Mouse (Mus musculus): ENCODE results near the gene Bnc2. TPM values are rescaled to one million over a fixed set of nuclear protein-coding genes. Genes with fewer than 3 reads are reported as not detected.
A peak's percentile ranks its signal among the peaks of the same experiment; 100 is the strongest.

Bnc2 gene
- polyA plus RNA-seq, 1 experiment from 2014 or later: 7.7 TPM

- H3K4me3 ChIP-seq: no peak overlapping the region
- H3K27me3 ChIP-seq (ENCODE audit: insufficient read depth, poor library complexity, severe bottlenecking): peaks cover 22% of the 10 kb centered on the region
- no peaks in the 10 kb centered on the region for H3K9me3 ChIP-seq
- H3K4me1 ChIP-seq: no peaks in the 10 kb centered on the region
- DNase-seq (ENCODE audit: low spot score): no peak
- H3K36me3 ChIP-seq: no peaks in the 10 kb centered on the region
- WGBS: 84% methylated on average over 5 of the region's 5 CpGs
- H3K27ac ChIP-seq: no peak overlapping the region
These were observed 6.8 kb downstream of the Bnc2 start for GRCm38 (mm10) chr4:84668226-84668625.

DNA sequence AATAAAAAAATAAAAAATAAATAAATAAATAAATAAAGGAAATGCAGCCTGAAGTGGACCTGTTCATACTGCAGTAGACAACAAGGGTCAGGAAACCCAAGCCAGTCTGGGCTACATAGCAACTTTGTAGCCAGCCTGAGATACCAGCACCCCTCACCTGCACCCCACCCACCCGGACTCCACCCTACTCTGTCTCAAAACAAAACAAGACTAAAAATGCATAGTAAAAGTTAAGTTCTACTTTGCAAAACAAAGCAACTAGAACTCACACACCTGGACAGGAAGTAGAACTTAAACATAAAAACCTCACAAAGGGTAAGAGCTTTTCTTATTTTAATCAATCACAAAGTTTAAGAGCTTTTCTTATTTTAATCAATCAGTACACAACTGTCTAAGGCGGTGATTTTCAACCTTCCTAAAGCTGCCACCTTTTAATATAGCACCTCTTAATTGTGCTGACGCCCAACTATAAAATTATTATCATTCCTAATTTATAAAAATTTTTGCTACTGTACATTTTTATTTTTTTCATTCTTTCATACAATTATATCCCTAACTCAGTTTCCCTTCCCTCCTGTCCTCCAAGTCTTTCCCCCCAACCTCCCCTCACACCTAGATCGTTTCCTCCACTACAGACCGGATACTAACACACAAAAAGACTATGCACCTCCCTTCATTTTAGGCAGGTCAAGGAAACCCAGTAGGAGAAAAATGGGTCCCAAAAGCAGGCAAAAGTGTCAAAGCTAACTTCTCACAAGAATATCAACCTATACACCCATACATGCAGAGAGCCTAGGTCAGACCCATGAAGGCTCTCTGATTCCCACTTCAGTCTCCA is 12.6 kb downstream of the Bnc2 start:
- WGBS: 80% methylated on average over 5 of the region's 5 CpGs
- H3K4me3 ChIP-seq: no peak overlapping the region
- no peak for DNase-seq (ENCODE audit: low spot score)

DNA sequence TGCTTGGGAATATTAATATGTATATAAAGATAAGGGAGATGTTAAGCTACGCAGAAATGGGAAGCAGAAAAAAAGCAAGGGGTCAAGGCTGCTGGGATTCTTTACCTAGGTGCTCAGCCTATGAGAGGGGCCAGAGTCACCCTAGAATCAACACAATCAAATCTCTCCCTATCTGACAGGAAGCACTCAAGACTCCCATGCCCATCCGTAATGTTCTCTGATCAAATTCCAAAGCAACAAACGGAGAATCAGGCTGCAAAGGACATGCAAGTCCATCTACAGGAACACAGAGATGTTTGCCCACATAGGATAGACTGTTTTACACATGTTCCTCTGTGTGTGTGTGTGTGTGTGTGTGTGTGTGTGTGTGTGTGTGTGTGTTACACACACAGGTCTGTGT is 13.7 kb downstream of the Bnc2 start:
- 59% methylated on average over 3 of the region's 3 CpGs for WGBS
- H3K36me3 ChIP-seq: no peaks in the 10 kb centered on the region

More for the DNA sequence above, 12.6 kb downstream of the Bnc2 start:
- Histone ChIP-seq H3K4me1 (no peaks in the 10 kb centered on the region), H3K9me3 (no peaks in the 10 kb centered on the region), H3K27ac (no peak overlapping the region), H3K27me3 (ENCODE audit: insufficient read depth, poor library complexity, severe bottlenecking) (no peaks in the 10 kb centered on the region), H3K36me3 (no peaks in the 10 kb centered on the region)

GRCm38 (mm10) chr4:84651786-84652185 is 23.3 kb downstream of the Bnc2 start:
- 58% methylated on average over 8 of the region's 8 CpGs for WGBS
- Histone ChIP-seq H3K27me3 (ENCODE audit: insufficient read depth, poor library complexity, severe bottlenecking) (no peaks in the 10 kb centered on the region), H3K9me3 (no peaks in the 10 kb centered on the region), H3K4me1 (no peaks in the 10 kb centered on the region), H3K36me3 (no peaks in the 10 kb centered on the region), H3K27ac (no peak overlapping the region), H3K4me3 (no peak overlapping the region)
- no peak for DNase-seq (ENCODE audit: low spot score)

More for the DNA sequence above, 13.7 kb downstream of the Bnc2 start:
- H3K4me3 ChIP-seq: no peak overlapping the region
- no peaks in the 10 kb centered on the region for H3K4me1 ChIP-seq
- H3K9me3 ChIP-seq: no peaks in the 10 kb centered on the region
- DNase-seq (ENCODE audit: low spot score): no peak
- no peaks in the 10 kb centered on the region for H3K27me3 ChIP-seq (ENCODE audit: insufficient read depth, poor library complexity, severe bottlenecking)
- no peak overlapping the region for H3K27ac ChIP-seq

GRCm38 (mm10) chr4:84646576-84646975 is 28.5 kb downstream of the Bnc2 start:
- no peak overlapping the region for H3K4me3 ChIP-seq
- H3K27me3 ChIP-seq (ENCODE audit: insufficient read depth, poor library complexity, severe bottlenecking): no peaks in the 10 kb centered on the region
- no peaks in the 10 kb centered on the region for H3K4me1 ChIP-seq
- DNase-seq (ENCODE audit: low spot score): no peak
- no peaks in the 10 kb centered on the region for H3K9me3 ChIP-seq
- H3K27ac ChIP-seq: no peak overlapping the region
- no peaks in the 10 kb centered on the region for H3K36me3 ChIP-seq

DNA sequence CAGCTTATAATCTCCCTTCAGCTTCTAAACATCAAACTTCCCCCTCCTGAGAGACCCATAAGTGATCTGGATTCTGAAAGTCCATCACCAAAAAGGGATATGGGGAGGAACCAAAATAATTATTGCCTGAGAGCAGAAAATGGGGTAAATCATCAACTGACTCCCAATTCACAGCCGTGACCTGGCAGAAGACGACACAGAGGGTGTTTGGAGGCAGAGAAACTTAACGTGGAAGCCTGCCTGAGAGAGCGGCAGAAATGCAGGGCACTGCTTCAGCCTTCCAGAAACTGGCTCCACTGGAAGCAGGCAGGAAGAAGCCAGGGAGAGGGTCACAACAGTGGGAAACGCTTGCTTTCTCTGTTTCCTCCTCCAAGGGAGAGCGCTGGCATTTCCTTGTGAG is 35.9 kb downstream of the Bnc2 start:
- no peaks in the 10 kb centered on the region for H3K9me3 ChIP-seq
- H3K36me3 ChIP-seq: no peaks in the 10 kb centered on the region
- DNase-seq (ENCODE audit: low spot score): no peak
- H3K27ac ChIP-seq: no peak overlapping the region
- peaks cover 18% of the 10 kb centered on the region; the same call in 1 of the 2 replicates for H3K4me1 ChIP-seq
- no peak overlapping the region for H3K4me3 ChIP-seq
- WGBS: 59% methylated on average over 6 of the region's 6 CpGs
- no peaks in the 10 kb centered on the region for H3K27me3 ChIP-seq (ENCODE audit: insufficient read depth, poor library complexity, severe bottlenecking)

DNA sequence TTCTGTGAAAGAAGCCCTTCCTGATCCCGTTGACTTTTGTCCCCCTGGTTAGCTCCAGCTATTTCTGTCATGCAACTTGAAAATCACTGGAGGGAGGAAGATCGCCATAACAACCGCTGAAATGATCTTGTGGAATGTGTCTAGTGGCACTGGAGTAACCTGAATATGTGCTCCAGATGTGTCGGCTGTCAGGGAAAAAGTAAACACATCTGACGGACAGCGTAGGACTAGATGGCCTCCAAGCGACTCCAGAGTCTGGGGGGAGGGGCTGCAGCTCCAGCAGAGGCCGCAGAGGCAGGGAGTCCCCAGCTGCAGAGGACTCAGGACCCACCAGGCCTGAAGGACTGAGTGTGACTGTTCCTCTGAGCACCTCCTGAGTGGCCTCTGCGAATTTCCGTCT is 37.4 kb downstream of the Bnc2 start:
- Histone ChIP-seq H3K4me1 (peaks cover 23% of the 10 kb centered on the region; the same call in 1 of the 2 replicates), H3K36me3 (no peaks in the 10 kb centered on the region), H3K27me3 (ENCODE audit: insufficient read depth, poor library complexity, severe bottlenecking) (no peaks in the 10 kb centered on the region), H3K4me3 (peak overlapping the region; percentile 51), H3K27ac (peak overlapping the region; percentile 67), H3K9me3 (no peaks in the 10 kb centered on the region)
- DNase-seq (ENCODE audit: low spot score): no peak
- 1% methylated on average over 10 of the region's 10 CpGs for WGBS

GRCm38 (mm10) chr4:84634751-84635150 is 40.3 kb downstream of the Bnc2 start:
- no peaks in the 10 kb centered on the region for H3K27me3 ChIP-seq (ENCODE audit: insufficient read depth, poor library complexity, severe bottlenecking)
- H3K4me1 ChIP-seq: peaks cover 23% of the 10 kb centered on the region; the same call in 1 of the 2 replicates
- no peaks in the 10 kb centered on the region for H3K9me3 ChIP-seq
- H3K27ac ChIP-seq: no peak overlapping the region
- no peak overlapping the region for H3K4me3 ChIP-seq
- 32% methylated on average over 4 of the region's 4 CpGs for WGBS
- DNase-seq (ENCODE audit: low spot score): no peak
- no peaks in the 10 kb centered on the region for H3K36me3 ChIP-seq

DNA sequence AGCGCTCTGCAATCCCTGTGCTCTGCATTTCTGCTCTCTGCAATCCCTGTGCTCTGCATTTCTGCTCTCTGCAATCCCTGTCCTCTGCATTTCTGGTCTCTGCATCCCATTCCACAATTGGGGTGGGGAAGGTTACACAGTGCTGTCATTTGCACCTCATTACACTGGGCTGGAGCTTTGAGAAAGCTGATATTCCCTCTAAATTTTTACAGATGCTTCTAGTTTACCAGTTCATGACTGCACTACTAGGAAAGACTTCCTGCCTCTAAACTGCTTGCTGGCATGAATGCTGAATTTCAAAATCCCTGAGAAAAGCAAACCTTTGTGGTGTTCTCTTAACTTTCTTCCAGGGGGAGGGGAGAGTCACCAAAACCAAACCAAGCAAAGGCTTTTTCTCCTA is 41.1 kb downstream of the Bnc2 start:
- H3K36me3 ChIP-seq: no peaks in the 10 kb centered on the region
- 83% methylated on average over 1 of the region's 1 CpGs for WGBS

DNA sequence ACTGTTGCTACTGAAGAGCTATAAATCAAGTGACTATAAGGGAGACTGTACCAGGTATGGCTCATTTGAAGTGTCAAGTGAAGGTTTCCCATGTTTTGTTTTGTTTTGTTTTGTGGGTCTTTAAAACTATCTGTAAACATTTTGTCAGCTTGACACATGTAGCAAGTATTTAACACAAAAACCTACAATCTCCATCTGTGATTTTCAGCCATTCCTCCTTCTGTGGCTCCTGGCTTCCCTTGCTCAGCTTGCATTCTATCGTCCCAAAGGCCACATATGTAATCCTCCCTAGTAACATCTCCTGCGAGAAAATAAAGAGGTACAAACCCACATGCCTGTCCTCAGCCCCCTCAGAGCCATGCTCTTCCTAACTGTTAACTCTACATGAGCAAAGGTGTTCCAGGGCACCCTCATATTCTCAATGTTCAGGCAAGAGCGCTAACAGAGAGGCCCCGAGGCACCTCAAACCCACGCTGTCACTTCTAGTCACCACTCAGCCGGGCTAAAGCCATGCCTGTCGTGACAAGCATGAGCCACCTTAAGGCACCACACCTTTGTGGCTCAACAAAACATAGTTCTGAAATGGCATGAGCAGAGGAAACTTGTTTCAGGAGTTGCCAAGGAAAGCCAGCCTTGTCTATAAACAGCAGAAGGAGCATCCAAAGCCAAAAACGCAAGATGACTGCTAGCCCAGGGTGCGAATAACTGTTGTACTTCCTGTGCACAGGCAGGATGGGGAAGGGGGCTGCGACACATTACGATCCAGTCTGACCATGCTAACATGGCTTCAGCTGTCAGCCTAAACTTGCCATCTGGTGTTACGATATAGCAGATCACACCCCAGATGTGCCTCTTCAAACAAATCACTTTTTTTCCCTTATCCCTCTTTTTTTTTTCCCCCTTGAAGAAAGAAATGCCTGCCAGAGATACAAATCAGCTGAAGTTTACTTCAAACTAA is 42.0 kb downstream of the Bnc2 start:
- Histone ChIP-seq H3K27me3 (ENCODE audit: insufficient read depth, poor library complexity, severe bottlenecking) (no peaks in the 10 kb centered on the region), H3K4me3 (no peak overlapping the region), H3K27ac (no peak overlapping the region), H3K36me3 (no peaks in the 10 kb centered on the region), H3K9me3 (no peaks in the 10 kb centered on the region), H3K4me1 (peaks cover 23% of the 10 kb centered on the region; the same call in 1 of the 2 replicates)
- 66% methylated on average over 12 of the region's 12 CpGs for WGBS
- no peak for DNase-seq (ENCODE audit: low spot score)

More for the DNA sequence above, 41.1 kb downstream of the Bnc2 start:
- Histone ChIP-seq H3K4me1 (peaks cover 23% of the 10 kb centered on the region; the same call in 1 of the 2 replicates), H3K27ac (no peak overlapping the region), H3K27me3 (ENCODE audit: insufficient read depth, poor library complexity, severe bottlenecking) (no peaks in the 10 kb centered on the region), H3K9me3 (no peaks in the 10 kb centered on the region), H3K4me3 (no peak overlapping the region)
- no peak for DNase-seq (ENCODE audit: low spot score)

GRCm38 (mm10) chr4:84627616-84628015 is 47.5 kb downstream of the Bnc2 start:
- WGBS: 87% methylated on average over 7 of the region's 7 CpGs

GRCm38 (mm10) chr4:84623312-84623711 is 51.8 kb downstream of the Bnc2 start:
- no peaks in the 10 kb centered on the region for H3K4me1 ChIP-seq
- DNase-seq (ENCODE audit: low spot score): no peak
- no peaks in the 10 kb centered on the region for H3K36me3 ChIP-seq
- no peaks in the 10 kb centered on the region for H3K9me3 ChIP-seq
- no peak overlapping the region for H3K27ac ChIP-seq
- H3K4me3 ChIP-seq: no peak overlapping the region
- no peaks in the 10 kb centered on the region for H3K27me3 ChIP-seq (ENCODE audit: insufficient read depth, poor library complexity, severe bottlenecking)
- whole genome bisulfite sequencing: 85% methylated on average over 5 of the region's 5 CpGs

More at GRCm38 (mm10) chr4:84627616-84628015, 47.5 kb downstream of the Bnc2 start:
- no peak overlapping the region for H3K4me3 ChIP-seq
- no peak overlapping the region for H3K27ac ChIP-seq
- H3K36me3 ChIP-seq: no peaks in the 10 kb centered on the region
- no peaks in the 10 kb centered on the region for H3K9me3 ChIP-seq
- no peak for DNase-seq (ENCODE audit: low spot score)
- no peaks in the 10 kb centered on the region for H3K27me3 ChIP-seq (ENCODE audit: insufficient read depth, poor library complexity, severe bottlenecking)
- H3K4me1 ChIP-seq: no peaks in the 10 kb centered on the region

DNA sequence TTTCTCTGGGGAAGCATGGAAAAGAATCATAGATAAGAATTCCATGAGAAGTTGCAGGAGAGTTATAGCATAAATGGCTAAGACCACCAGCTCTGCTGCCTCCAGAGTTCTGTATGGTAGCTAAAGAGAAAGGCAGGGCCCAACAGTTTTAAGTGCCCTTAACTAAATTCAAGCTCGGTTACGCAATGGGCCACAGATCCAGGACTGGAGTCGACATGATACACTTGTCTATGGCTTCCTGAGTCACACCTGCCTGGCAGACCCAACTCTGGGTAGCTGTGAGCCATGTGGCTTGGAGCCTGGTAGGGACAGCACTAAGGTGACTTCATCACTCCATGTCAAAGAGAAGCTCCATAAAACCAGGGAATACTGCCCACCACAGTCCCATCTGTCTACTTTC is 53.3 kb downstream of the Bnc2 start:
- no peak overlapping the region for H3K27ac ChIP-seq
- H3K4me1 ChIP-seq: no peaks in the 10 kb centered on the region
- no peaks in the 10 kb centered on the region for H3K9me3 ChIP-seq
- H3K27me3 ChIP-seq (ENCODE audit: insufficient read depth, poor library complexity, severe bottlenecking): no peaks in the 10 kb centered on the region
- H3K4me3 ChIP-seq: no peak overlapping the region
- no peaks in the 10 kb centered on the region for H3K36me3 ChIP-seq
- WGBS: 86% methylated on average over 3 of the region's 3 CpGs
- DNase-seq (ENCODE audit: low spot score): no peak
